Mouse (Mus musculus): ENCODE data around the gene Col12a1. TPM values are rescaled to one million over a fixed set of nuclear protein-coding genes. Genes with fewer than 3 reads are reported as not detected.

Col12a1 gene
- polyA plus RNA-seq, 1 experiment from 2014 or later = 12.5 TPM

DNA sequence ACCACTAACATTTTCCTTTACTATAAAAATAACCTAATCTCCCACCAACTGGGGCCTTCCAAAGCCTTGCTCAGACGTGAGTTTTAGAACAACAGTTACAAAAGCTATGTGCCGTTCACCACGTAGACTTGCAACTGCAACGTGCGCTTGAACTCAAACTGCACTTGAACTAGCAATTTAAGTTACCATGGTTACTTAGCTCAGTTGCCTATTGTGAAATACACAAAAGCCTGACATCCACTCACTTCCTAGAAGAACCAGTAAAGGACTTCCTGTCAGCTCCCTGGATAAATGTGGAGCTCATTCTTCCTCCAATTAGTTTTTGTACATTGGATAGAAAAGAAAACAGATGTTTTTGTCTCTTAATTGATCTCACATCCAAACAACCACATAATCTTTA lies 112.9 kb downstream of the Col12a1 start:
- no peaks in the 10 kb centered on the region for H3K36me3 ChIP-seq (ENCODE audit: control insufficient read depth, insufficient read depth, low read length)
- ATAC-seq (replicated peaks; ENCODE audit: low FRiP score) (peak; percentile 92), DNase-seq (ENCODE audit: low spot score) (no peak)
- no peak overlapping the region for H3K9ac ChIP-seq (ENCODE audit: low read length)
- peak overlapping the region; percentile 13; the same call in 1 of the 2 replicates for H3K4me2 ChIP-seq (ENCODE audit: low read depth, low read length, severe bottlenecking)
- H3K4me1 ChIP-seq (replicated peaks; ENCODE audit: control insufficient read depth, insufficient read depth, low read length) = no peaks in the 10 kb centered on the region
- no peak overlapping the region for H3K27ac ChIP-seq (ENCODE audit: low read depth, low read length)
- 6% methylated on average over 5 of the region's 5 CpGs for whole genome bisulfite sequencing
- peaks cover 20% of the 10 kb centered on the region; the same call in 1 of the 2 replicates for H3K27me3 ChIP-seq (ENCODE audit: control insufficient read depth, insufficient read depth, low read length)
- H3K4me3 ChIP-seq (ENCODE audit: low read depth, low read length) = no peak overlapping the region
- no peaks in the 10 kb centered on the region for H3K9me3 ChIP-seq (ENCODE audit: control insufficient read depth, low read length)

GRCm38 (mm10) chr9:79604546-79604945 lies 114.1 kb downstream of the Col12a1 start:
- DNase-seq (ENCODE audit: low spot score) = no peak
- peaks cover 16% of the 10 kb centered on the region; the same call in 1 of the 2 replicates for H3K27me3 ChIP-seq (ENCODE audit: control insufficient read depth, insufficient read depth, low read length)
- H3K27ac ChIP-seq (ENCODE audit: low read depth, low read length) = no peak overlapping the region
- H3K9me3 ChIP-seq (ENCODE audit: control insufficient read depth, low read length) = no peaks in the 10 kb centered on the region
- no peak overlapping the region for H3K4me2 ChIP-seq (ENCODE audit: low read depth, low read length, severe bottlenecking)
- 75% methylated on average over 3 of the region's 3 CpGs for WGBS
- H3K36me3 ChIP-seq (ENCODE audit: control insufficient read depth, insufficient read depth, low read length) = no peaks in the 10 kb centered on the region
- no peak for ATAC-seq (replicated peaks; ENCODE audit: low FRiP score)
- no peak overlapping the region for H3K9ac ChIP-seq (ENCODE audit: low read length)
- no peak overlapping the region for H3K4me3 ChIP-seq (ENCODE audit: low read depth, low read length)
- peaks cover 1% of the 10 kb centered on the region; the same call in 1 of the 2 replicates for H3K4me1 ChIP-seq (replicated peaks; ENCODE audit: control insufficient read depth, insufficient read depth, low read length)

DNA sequence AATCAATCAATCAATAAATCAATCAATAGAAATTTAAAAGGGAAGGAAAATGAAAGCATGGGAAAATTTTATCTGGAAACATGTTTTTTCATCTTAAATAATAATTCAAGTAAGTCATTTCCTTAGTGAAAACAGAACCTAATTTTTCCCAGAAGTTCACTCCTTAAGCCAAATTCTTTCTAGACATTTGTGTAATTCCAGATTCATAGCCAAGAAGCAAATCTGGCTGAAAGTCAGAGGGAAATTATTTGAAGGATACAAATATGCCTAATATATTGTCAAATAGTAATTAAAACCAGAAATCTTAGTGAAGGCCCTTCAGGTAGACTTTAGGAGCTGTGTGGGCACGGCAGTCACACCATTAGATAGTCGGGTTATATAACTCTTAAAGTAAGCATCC lies 115.2 kb downstream of the Col12a1 start:
- DNase-seq (ENCODE audit: low spot score) = no peak
- no peak overlapping the region for H3K27ac ChIP-seq (ENCODE audit: low read depth, low read length)
- H3K4me1 ChIP-seq (replicated peaks; ENCODE audit: control insufficient read depth, insufficient read depth, low read length) = peaks cover 5% of the 10 kb centered on the region
- no peak overlapping the region for H3K4me3 ChIP-seq (ENCODE audit: low read depth, low read length)
- ATAC-seq (replicated peaks; ENCODE audit: low FRiP score) = no peak
- no peak overlapping the region for H3K9ac ChIP-seq (ENCODE audit: low read length)
- 83% methylated on average over 2 of the region's 2 CpGs for WGBS
- H3K9me3 ChIP-seq (ENCODE audit: control insufficient read depth, low read length) = no peaks in the 10 kb centered on the region
- peaks cover 16% of the 10 kb centered on the region; the same call in 1 of the 2 replicates for H3K27me3 ChIP-seq (ENCODE audit: control insufficient read depth, insufficient read depth, low read length)
- H3K4me2 ChIP-seq (ENCODE audit: low read depth, low read length, severe bottlenecking) = no peak overlapping the region
- no peaks in the 10 kb centered on the region for H3K36me3 ChIP-seq (ENCODE audit: control insufficient read depth, insufficient read depth, low read length)

DNA sequence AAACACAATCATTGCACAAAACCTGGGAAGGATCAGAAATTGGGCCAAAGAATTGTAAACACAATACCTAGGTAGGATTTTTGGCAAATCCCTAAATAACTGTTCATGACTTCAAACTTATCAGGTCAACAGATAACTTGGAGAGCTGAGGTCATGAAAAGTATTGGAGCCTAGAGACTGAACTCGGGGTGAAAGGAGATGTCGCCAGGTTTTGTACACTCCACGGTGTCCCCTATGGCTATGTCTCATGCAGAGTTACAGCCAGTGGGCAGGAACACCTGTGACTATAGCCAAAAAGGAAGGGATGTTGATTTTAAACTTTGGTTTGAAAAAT lies 118.4 kb downstream of the Col12a1 start:
- Histone ChIP-seq H3K27me3 (ENCODE audit: control insufficient read depth, insufficient read depth, low read length) (peaks cover 6% of the 10 kb centered on the region; the same call in 1 of the 2 replicates), H3K4me3 (ENCODE audit: low read depth, low read length) (no peak overlapping the region), H3K27ac (ENCODE audit: low read depth, low read length) (no peak overlapping the region), H3K4me2 (ENCODE audit: low read depth, low read length, severe bottlenecking) (no peak overlapping the region), H3K36me3 (ENCODE audit: control insufficient read depth, insufficient read depth, low read length) (no peaks in the 10 kb centered on the region), H3K9me3 (ENCODE audit: control insufficient read depth, low read length) (no peaks in the 10 kb centered on the region), H3K9ac (ENCODE audit: low read length) (no peak overlapping the region), H3K4me1 (replicated peaks; ENCODE audit: control insufficient read depth, insufficient read depth, low read length) (peaks cover 5% of the 10 kb centered on the region)
- DNase-seq (ENCODE audit: low spot score) (no peak), ATAC-seq (replicated peaks; ENCODE audit: low FRiP score) (no peak)
- WGBS = 93% methylated on average over 3 of the region's 3 CpGs

- H3K9me3 ChIP-seq (ENCODE audit: control insufficient read depth, low read length) = no peaks in the 10 kb centered on the region
- peak; percentile 71; the same call in 1 of the 2 replicates for ATAC-seq (replicated peaks; ENCODE audit: low FRiP score)
- no peak overlapping the region for H3K4me2 ChIP-seq (ENCODE audit: low read depth, low read length, severe bottlenecking)
- H3K36me3 ChIP-seq (ENCODE audit: control insufficient read depth, insufficient read depth, low read length) = no peaks in the 10 kb centered on the region
- H3K4me1 ChIP-seq (replicated peaks; ENCODE audit: control insufficient read depth, insufficient read depth, low read length) = peaks cover 5% of the 10 kb centered on the region
- WGBS = 78% methylated on average over 20 of the region's 20 CpGs
- H3K27ac ChIP-seq (ENCODE audit: low read depth, low read length) = no peak overlapping the region
- no peak overlapping the region for H3K4me3 ChIP-seq (ENCODE audit: low read depth, low read length)
- no peak overlapping the region for H3K9ac ChIP-seq (ENCODE audit: low read length)
- peak; percentile 53 for DNase-seq (ENCODE audit: low spot score)
- H3K27me3 ChIP-seq (ENCODE audit: control insufficient read depth, insufficient read depth, low read length) = peaks cover 4% of the 10 kb centered on the region; the same call in 1 of the 2 replicates
These were observed 119.0 kb downstream of the Col12a1 start for GRCm38 (mm10) chr9:79599395-79600236.

DNA sequence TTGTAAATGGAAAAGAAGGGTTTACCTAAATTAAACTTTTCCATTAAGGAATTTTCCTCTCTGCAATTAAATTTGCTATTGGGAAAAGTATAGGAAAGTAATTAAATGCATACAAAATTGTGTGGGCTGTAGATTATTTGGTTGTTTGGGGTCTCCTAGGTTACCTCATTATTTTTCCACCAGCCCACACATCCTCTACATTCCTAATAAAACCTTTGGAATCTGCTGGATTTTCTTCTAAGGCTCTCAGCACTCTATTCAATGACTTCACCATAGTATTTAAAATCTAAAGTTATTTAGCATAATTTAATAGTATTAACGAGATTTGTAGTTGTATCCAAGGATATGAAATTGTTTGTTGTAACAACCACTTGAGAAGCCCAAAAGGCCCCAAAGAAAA lies 120.1 kb downstream of the Col12a1 start:
- Histone ChIP-seq H3K9me3 (ENCODE audit: control insufficient read depth, low read length) (no peaks in the 10 kb centered on the region), H3K4me2 (ENCODE audit: low read depth, low read length, severe bottlenecking) (no peak overlapping the region), H3K27me3 (ENCODE audit: control insufficient read depth, insufficient read depth, low read length) (no peaks in the 10 kb centered on the region; the same call in 1 of the 2 replicates), H3K9ac (ENCODE audit: low read length) (no peak overlapping the region), H3K36me3 (ENCODE audit: control insufficient read depth, insufficient read depth, low read length) (no peaks in the 10 kb centered on the region), H3K4me3 (ENCODE audit: low read depth, low read length) (no peak overlapping the region), H3K4me1 (replicated peaks; ENCODE audit: control insufficient read depth, insufficient read depth, low read length) (peaks cover 5% of the 10 kb centered on the region), H3K27ac (ENCODE audit: low read depth, low read length) (no peak overlapping the region)
- ATAC-seq (replicated peaks; ENCODE audit: low FRiP score) (peak; percentile 54), DNase-seq (ENCODE audit: low spot score) (no peak)
- 38% methylated on average over 1 of the region's 1 CpGs for WGBS

DNA sequence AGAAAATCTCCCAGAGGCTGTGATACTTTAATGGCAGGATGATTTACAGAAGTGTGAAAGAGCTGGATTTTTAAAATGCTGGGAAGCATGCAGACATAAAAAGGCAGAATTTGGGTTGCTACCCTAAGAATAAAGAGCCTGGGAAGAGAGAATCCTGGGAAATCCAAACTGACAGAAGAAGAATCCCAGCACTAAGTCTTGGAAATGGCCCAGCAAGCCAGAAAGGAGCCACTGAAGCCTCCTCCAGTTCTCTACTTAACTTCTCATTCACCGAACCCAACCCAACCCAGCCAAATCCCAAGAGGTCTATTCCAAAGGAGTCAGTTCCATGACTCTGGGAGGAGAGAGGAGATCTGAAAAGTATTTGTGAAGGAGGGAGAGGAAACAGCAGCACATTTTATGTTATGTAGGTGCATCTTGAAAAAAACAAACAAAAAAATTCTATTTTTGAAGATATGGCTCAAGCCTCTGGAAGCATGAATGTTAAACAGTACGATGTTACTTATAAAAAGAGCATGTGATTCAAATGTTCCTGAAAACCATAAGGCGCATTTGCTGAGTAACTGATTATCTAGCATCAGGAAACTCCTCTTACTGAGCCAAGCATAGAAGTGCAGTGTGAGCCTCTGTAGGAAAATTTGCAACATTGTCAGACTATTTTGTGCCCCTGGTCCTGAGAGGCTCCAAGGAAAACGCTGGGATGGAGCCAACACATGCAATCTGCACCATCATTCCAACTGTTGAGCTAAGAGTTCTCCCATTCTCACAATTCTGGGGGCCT lies 132.0 kb downstream of the Col12a1 start:
- H3K36me3 ChIP-seq (ENCODE audit: control insufficient read depth, insufficient read depth, low read length) = no peaks in the 10 kb centered on the region
- ATAC-seq (replicated peaks; ENCODE audit: low FRiP score) = no peak
- 89% methylated on average over 4 of the region's 4 CpGs for whole genome bisulfite sequencing
- H3K27me3 ChIP-seq (ENCODE audit: control insufficient read depth, insufficient read depth, low read length) = no peaks in the 10 kb centered on the region
- H3K27ac ChIP-seq (ENCODE audit: low read depth, low read length) = no peak overlapping the region
- H3K4me2 ChIP-seq (ENCODE audit: low read depth, low read length, severe bottlenecking) = no peak overlapping the region
- DNase-seq (ENCODE audit: low spot score) = no peak
- H3K9me3 ChIP-seq (ENCODE audit: control insufficient read depth, low read length) = no peaks in the 10 kb centered on the region
- no peaks in the 10 kb centered on the region for H3K4me1 ChIP-seq (replicated peaks; ENCODE audit: control insufficient read depth, insufficient read depth, low read length)
- H3K4me3 ChIP-seq (ENCODE audit: low read depth, low read length) = no peak overlapping the region
- no peak overlapping the region for H3K9ac ChIP-seq (ENCODE audit: low read length)

GRCm38 (mm10) chr9:79566838-79567237 lies 151.8 kb downstream of the Col12a1 start:
- Histone ChIP-seq H3K27ac (ENCODE audit: low read depth, low read length) (no peak overlapping the region), H3K4me2 (ENCODE audit: low read depth, low read length, severe bottlenecking) (no peak overlapping the region), H3K27me3 (ENCODE audit: control insufficient read depth, insufficient read depth, low read length) (no peaks in the 10 kb centered on the region), H3K4me3 (ENCODE audit: low read depth, low read length) (no peak overlapping the region), H3K4me1 (replicated peaks; ENCODE audit: control insufficient read depth, insufficient read depth, low read length) (no peaks in the 10 kb centered on the region), H3K9me3 (ENCODE audit: control insufficient read depth, low read length) (no peaks in the 10 kb centered on the region), H3K36me3 (ENCODE audit: control insufficient read depth, insufficient read depth, low read length) (no peaks in the 10 kb centered on the region), H3K9ac (ENCODE audit: low read length) (no peak overlapping the region)
- ATAC-seq (replicated peaks; ENCODE audit: low FRiP score) (no peak), DNase-seq (ENCODE audit: low spot score) (no peak)
- WGBS = 89% methylated on average over 5 of the region's 5 CpGs
